Mouse (Mus musculus): ENCODE results near the gene Lurap1l.
"Not testable (repeated sequence)": the region's sequence is repeated elsewhere in the genome, so short reads cannot be mapped to it uniquely, and the experiment has no call there.

Lurap1l gene

DNA sequence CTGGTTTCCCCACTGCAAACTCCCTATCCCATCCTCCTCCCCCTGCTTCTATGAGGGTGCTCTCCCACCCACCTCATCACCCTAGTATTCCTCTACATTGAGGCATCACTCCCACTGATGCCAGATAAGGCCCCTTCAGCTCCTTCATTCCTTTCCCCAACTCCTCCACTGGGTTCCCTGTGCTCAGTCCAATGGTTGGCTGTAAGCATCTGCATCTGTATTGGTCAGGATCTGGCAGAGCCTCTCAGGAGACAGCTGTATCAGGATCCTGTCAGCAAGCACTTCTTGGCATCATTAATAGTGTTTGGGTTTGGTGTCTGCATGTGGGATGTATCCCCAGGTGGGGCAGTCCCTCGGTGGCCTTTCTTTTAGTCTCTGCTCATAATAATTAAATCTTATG, 6.7 kb downstream of the Lurap1l start:
- in situ Hi-C loops (cut with MboI; ENCODE audit: low sequenced_read_pairs): not testable (repeated sequence)

GRCm38 (mm10) chr4:80917812-80918211, 7.4 kb downstream of the Lurap1l start:
- in situ Hi-C loops (cut with MboI; ENCODE audit: low sequenced_read_pairs): no loop called here

DNA sequence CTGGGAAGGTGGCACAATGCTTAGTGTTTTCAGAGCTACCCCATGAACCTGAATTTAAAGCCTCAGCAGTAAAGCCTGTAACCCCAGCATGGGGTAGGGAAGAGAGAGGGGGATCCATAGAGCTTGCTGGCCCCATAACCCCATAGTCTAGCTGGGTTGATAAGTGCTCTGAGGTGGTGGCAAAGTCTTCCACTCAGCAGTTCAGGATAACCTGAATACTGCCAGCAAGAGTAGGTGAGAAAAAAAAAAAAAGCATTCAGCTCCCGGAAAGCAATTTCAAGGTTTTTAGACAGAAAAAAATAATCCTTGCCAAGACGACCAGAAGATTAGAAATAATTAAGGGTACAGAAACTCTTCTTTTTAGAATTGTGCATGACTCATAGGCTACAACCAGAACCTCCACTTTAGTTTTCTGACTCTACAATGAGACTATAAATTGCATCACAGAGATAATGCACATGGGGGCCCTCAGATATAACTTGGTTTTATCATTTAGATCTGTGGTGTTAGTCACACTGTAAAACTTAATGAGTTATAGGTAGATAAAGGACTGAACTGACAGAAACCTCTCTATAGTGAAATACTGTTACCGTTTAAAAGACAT, 8.2 kb downstream of the Lurap1l start:
- in situ Hi-C loops (cut with MboI; ENCODE audit: low sequenced_read_pairs): no loop called here

DNA sequence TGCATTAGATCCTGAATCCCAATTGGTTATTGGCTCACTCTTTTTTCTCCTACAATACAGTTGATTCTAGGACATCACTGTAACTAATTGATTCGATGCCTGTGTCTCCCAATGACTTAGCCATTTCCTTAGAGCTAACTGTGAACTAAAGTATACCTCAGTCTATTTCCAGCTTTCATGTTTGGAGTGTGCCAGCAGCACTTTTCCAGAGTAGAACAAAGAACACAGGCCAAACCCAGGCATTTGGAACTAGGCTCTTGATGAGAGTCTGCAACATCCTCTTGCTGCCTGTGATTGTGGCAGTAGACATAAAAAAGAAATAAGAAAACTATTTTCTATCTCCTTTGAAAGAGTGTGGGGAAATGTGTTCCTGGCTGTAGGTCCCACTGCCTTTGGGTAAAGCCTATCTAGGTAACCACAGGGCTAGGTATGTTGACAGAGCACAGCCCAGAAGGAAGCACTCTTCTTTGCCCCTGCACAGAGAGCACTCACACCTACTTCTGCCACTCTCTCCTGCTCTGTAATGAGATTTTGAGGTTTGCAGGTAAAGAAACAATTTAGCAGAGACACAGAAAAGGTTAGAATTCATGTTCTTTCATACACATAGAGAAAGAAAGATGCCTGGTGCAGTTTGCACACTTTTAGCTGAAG, 8.9 kb downstream of the Lurap1l start:
- in situ Hi-C loops (cut with MboI; ENCODE audit: low sequenced_read_pairs): no loop called here

- in situ Hi-C loops (cut with MboI; ENCODE audit: low sequenced_read_pairs): no loop called here
Measured at GRCm38 (mm10) chr4:80921646-80922489, 11.4 kb downstream of the Lurap1l start.

GRCm38 (mm10) chr4:80922654-80923053, 12.2 kb downstream of the Lurap1l start:
- in situ Hi-C loops (cut with MboI; ENCODE audit: low sequenced_read_pairs): no loop called here

- in situ Hi-C loops (cut with MboI; ENCODE audit: low sequenced_read_pairs): no loop called here
Measured at GRCm38 (mm10) chr4:80924815-80925214, 14.4 kb downstream of the Lurap1l start.

DNA sequence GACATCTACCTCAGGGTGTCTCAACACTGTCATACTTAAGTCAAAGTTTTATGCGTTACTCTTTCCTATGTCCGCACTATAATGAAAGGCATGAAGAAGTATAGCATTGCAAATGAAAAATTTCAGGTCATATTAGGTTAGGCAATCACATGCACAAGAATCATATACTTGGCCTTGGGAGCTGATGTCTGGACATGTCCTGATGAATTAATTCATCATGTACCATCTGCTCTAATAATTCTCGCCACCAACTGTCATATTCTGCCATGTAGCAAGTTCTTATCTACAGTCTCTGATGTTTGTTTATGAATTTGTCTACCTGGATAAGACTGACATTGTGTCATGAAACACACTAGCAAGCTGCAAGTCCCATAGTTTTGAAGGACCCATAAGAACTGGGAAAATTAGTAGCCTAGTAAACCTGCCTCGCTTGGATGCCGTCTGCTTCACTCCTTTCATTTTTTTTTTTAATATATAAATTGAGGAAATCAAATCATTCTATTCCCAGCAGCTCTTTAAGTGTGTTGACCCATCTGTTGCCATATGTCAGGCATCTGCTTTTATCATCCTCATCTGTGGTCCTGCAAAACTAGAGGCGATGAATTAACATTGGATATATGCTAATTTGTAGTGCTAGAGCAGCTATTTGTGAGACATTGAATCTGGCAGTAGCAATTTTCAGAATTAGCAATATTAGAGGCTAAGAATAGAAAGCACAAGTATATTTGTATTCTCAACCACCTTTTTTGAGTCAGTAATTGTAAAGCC, 15.5 kb downstream of the Lurap1l start:
- in situ Hi-C loops (cut with MboI; ENCODE audit: low sequenced_read_pairs): no loop called here

- in situ Hi-C loops (cut with MboI; ENCODE audit: low sequenced_read_pairs): no loop called here
Measured at GRCm38 (mm10) chr4:80934749-80935148, 24.3 kb downstream of the Lurap1l start.

GRCm38 (mm10) chr4:80939115-80939514, 28.7 kb downstream of the Lurap1l start:
- in situ Hi-C loops (cut with MboI; ENCODE audit: low sequenced_read_pairs): no loop called here

GRCm38 (mm10) chr4:80940946-80941345, 30.5 kb downstream of the Lurap1l start:
- in situ Hi-C loops (cut with MboI; ENCODE audit: low sequenced_read_pairs): no loop called here

- in situ Hi-C loops (cut with MboI; ENCODE audit: low sequenced_read_pairs): no loop called here
Measured at GRCm38 (mm10) chr4:80941978-80942377, 31.5 kb downstream of the Lurap1l start.

- in situ Hi-C loops (cut with MboI; ENCODE audit: low sequenced_read_pairs): no loop called here
Measured at GRCm38 (mm10) chr4:80944605-80945004, 34.2 kb downstream of the Lurap1l start.

DNA sequence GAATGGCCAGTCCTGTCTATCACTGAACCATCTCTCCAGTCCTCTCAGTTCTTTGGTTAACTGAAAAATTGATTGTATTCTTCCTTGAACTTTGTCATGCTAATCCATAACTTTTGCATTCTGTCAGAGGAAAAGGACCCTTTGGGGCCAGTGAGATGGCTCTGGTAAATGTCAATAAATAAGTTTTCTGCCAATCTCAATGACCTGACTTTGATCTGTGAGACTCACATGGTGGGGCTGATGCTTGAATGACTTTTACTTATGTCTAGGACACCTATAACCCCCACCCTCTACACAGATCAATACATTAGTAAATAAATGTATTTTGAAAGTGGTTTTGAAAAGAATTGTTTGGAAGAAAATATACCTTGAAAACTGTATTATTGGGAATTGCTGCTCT, 38.7 kb downstream of the Lurap1l start:
- in situ Hi-C loops (cut with MboI; ENCODE audit: low sequenced_read_pairs): no loop called here

GRCm38 (mm10) chr4:80949720-80950119, 39.3 kb downstream of the Lurap1l start:
- in situ Hi-C loops (cut with MboI; ENCODE audit: low sequenced_read_pairs): no loop called here

GRCm38 (mm10) chr4:80950280-80950781, 39.9 kb downstream of the Lurap1l start:
- in situ Hi-C loops (cut with MboI; ENCODE audit: low sequenced_read_pairs): no loop called here

- in situ Hi-C loops (cut with MboI; ENCODE audit: low sequenced_read_pairs): no loop called here
Measured at GRCm38 (mm10) chr4:80952653-80953052, 42.2 kb downstream of the Lurap1l start.

DNA sequence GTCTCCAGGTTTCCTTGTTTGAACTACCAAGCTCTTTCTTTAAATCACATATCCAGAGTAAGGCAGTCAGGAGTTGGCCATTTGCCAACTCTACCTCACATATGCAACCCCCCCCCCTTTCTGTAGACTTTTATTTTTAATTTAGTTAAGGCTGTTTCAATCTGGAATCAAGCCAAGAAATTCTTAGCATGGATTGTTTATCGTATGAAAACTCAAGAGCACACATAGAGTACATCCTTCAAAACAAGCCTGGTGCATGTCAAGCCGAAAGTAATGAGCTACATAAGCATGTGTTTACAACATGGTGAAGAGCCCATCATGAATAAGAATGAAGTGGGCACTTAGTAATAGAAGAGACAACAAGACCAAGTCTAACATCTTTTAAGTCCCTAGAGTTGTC, 45.5 kb downstream of the Lurap1l start:
- in situ Hi-C loops (cut with MboI; ENCODE audit: low sequenced_read_pairs): no loop called here

DNA sequence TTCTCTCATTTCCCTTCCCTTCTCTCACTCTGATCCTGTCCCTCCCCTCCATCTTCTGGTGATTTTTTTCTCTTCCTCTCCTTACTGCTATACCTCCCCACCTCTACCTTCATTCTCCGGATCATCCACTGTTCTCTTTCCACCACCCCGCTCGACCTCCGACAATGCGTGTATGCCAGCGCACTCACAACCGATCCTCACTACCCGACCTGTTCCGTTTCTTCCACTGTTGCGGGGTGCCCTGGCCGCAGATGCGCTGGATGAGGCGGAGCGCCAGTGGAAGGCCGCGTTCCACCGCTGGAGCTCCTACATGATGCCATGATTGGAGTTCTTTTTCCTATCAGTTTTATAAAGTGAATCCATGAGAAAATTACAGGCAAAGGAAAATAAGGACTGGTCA, 57.1 kb downstream of the Lurap1l start:
- in situ Hi-C loops (cut with MboI; ENCODE audit: low sequenced_read_pairs): no loop called here

GRCm38 (mm10) chr4:80971846-80972245, 61.4 kb downstream of the Lurap1l start:
- in situ Hi-C loops (cut with MboI; ENCODE audit: low sequenced_read_pairs): no loop called here

DNA sequence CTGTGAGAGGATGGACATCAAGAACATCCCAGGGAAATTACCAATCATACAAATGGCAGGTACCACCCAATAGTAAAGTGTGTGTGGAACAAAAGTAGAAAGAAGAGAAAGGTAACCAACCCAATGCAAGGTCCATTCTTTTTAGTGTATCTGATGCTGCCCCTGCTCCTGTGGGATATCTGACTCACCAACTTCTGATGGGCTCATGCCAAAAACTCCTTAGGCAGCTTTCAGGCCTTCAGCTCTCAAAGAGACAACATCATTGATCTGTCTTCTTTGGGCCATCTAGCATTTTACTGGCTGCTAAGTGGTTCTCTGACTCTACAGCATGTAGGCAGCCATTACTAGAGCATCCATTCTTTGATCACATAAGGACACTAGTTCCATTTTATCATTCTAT, 63.5 kb downstream of the Lurap1l start:
- in situ Hi-C loops (cut with MboI; ENCODE audit: low sequenced_read_pairs): no loop called here
